Mouse (Mus musculus): Measurements from ENCODE around the gene Cdc34. TPM values are rescaled to one million over a fixed set of nuclear protein-coding genes. Genes with fewer than 3 reads are reported as not detected.

Cdc34 gene
- polyA plus RNA-seq (2015; fragmentation: Nextera tagmentation; extraction: Ambion mirVana), result 52.7 and 64.3 TPM in 2 replicates

GRCm38 (mm10) chr10:79681591-79682245 lies at the start of gene Cdc34:
Cdc34 (plus strand) TSS chr10:79682195.
- Histone ChIP-seq H3K4me1 (ENCODE audit: insufficient read depth, low read depth, low read length) (peaks cover 14% of the 10 kb centered on the region; the same call in 1 of the 2 replicates), H3K4me3 (ENCODE audit: low read depth, low read length) (peak within 1 kb of the TSS; percentile 79), H3K9ac (replicated peaks; ENCODE audit: low read depth) (peak within 1 kb of the TSS; percentile 83), H3K9me3 (ENCODE audit: low read length) (no peaks in the 10 kb centered on the region), H3K4me2 (replicated peaks; ENCODE audit: low read depth, low read length) (peak within 1 kb of the TSS; percentile 92), H3K27me3 (replicated peaks; ENCODE audit: insufficient read depth, low read length) (no peaks in the 10 kb centered on the region), H3K36me3 (ENCODE audit: insufficient read depth, low read length) (peaks cover 20% of the 10 kb centered on the region; the same call in 1 of the 2 replicates), H3K27ac (ENCODE audit: low read length) (peak within 1 kb of the TSS; percentile 81)
- peak; percentile 96 for ATAC-seq
- TF ChIP-seq EP300 (IDR thresholded peaks at IDR 0.05), result no peak
- TF ChIP-seq CTCF (IDR thresholded peaks at IDR 0.05), result peak; percentile 58
- DNase-seq (ENCODE audit: low spot score), result peak; percentile 99
- under 1% methylated on average over 51 of the region's 84 CpGs for WGBS

DNA sequence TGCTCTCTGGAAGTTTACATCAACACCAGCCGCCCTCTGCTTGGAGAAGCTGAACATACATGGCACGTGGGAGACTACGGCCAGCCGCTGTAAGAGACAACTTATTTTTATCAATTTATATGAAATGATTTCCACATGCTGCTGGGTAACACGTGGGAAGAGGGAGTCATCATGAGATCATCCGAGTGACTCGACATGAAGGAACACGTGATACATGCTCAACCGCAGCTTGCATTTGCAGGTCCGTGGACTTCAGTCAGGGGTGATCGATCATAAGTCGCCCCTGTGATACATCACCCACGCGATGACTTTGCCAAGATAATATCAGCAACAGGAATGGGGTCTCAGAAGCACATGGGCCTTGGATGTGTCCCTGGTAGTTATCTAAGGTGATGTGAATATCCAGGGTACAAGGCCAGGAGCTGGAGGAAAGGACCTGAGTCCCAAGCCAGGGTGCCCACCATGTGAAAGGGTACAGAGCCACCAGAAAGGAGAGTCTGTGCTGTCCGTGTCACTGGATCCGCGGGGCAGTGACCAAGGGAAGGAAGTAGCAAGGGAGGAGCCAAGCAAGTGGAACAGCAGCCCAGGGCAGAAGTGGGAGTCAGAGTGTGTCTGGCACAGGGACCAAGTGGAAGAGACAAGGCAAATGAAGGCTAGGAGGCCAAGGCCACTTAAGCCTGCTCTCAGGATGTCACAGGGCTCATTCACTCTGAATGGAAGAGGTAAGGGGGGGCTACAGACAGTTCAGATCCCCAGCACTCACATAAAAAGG lies 48.8 kb upstream of the Cdc34 start:
- DNase-seq (ENCODE audit: low spot score) (no peak), ATAC-seq (no peak)
- H3K9me3 ChIP-seq (ENCODE audit: low read length), result no peaks in the 10 kb centered on the region
- H3K27ac ChIP-seq (ENCODE audit: low read length), result no peak overlapping the region
- no peak overlapping the region for H3K9ac ChIP-seq (replicated peaks; ENCODE audit: low read depth)
- H3K36me3 ChIP-seq (ENCODE audit: insufficient read depth, low read length), result no peaks in the 10 kb centered on the region
- no peak overlapping the region for H3K4me2 ChIP-seq (replicated peaks; ENCODE audit: low read depth, low read length)
- no peak for TF ChIP-seq EP300 (IDR thresholded peaks at IDR 0.05)
- TF ChIP-seq CTCF (IDR thresholded peaks at IDR 0.05), result no peak
- H3K4me1 ChIP-seq (ENCODE audit: insufficient read depth, low read depth, low read length), result peaks cover 3% of the 10 kb centered on the region; the same call in 1 of the 2 replicates
- 76% methylated on average over 17 of the region's 17 CpGs for WGBS
- H3K27me3 ChIP-seq (replicated peaks; ENCODE audit: insufficient read depth, low read length), result peaks cover 7% of the 10 kb centered on the region; the same call in 1 of the 2 replicates
- no peak overlapping the region for H3K4me3 ChIP-seq (ENCODE audit: low read depth, low read length)

DNA sequence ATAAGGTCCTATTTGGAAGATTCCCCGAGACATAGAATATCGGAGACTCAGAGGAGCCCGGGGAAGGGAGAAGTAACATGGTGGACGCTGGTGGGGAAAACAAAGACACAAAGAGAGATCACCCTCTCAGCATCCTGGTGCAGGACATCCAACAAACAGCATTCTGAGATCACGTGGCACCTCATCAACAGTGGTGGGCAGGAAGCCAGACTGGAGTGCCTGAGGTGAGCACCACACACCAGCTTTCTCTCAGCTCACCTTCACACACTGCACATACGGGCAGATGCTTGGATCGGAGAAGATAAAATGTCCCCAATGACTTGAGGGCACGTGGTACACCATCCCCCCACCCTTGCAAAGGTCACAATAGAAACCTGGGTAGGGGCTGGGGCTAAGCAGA lies 45.7 kb upstream of the Cdc34 start:
- no peak overlapping the region for H3K27ac ChIP-seq (ENCODE audit: low read length)
- H3K4me1 ChIP-seq (ENCODE audit: insufficient read depth, low read depth, low read length), result peaks cover 3% of the 10 kb centered on the region; the same call in 1 of the 2 replicates
- no peak overlapping the region for H3K4me2 ChIP-seq (replicated peaks; ENCODE audit: low read depth, low read length)
- H3K36me3 ChIP-seq (ENCODE audit: insufficient read depth, low read length), result no peaks in the 10 kb centered on the region
- DNase-seq (ENCODE audit: low spot score) (no peak), ATAC-seq (no peak)
- no peak overlapping the region for H3K4me3 ChIP-seq (ENCODE audit: low read depth, low read length)
- TF ChIP-seq CTCF (IDR thresholded peaks at IDR 0.05) (no peak), EP300 (IDR thresholded peaks at IDR 0.05) (no peak)
- peaks cover 14% of the 10 kb centered on the region; the same call in 1 of the 2 replicates for H3K27me3 ChIP-seq (replicated peaks; ENCODE audit: insufficient read depth, low read length)
- no peaks in the 10 kb centered on the region for H3K9me3 ChIP-seq (ENCODE audit: low read length)
- no peak overlapping the region for H3K9ac ChIP-seq (replicated peaks; ENCODE audit: low read depth)
- 71% methylated on average over 8 of the region's 8 CpGs for WGBS

GRCm38 (mm10) chr10:79637128-79638110 lies 44.6 kb upstream of the Cdc34 start, which contains the start of gene Shc2:
Shc2 (minus strand) TSS chr10:79637918.
- ATAC-seq (peak; percentile 37; the same call in 1 of the 2 replicates), DNase-seq (ENCODE audit: low spot score) (no peak)
- no peaks in the 10 kb centered on the region for H3K36me3 ChIP-seq (ENCODE audit: insufficient read depth, low read length)
- under 1% methylated on average over 62 of the region's 116 CpGs for WGBS
- H3K9me3 ChIP-seq (ENCODE audit: low read length), result no peaks in the 10 kb centered on the region
- peaks cover 14% of the 10 kb centered on the region; the same call in 1 of the 2 replicates for H3K27me3 ChIP-seq (replicated peaks; ENCODE audit: insufficient read depth, low read length)
- no peak within 1 kb of the TSS for H3K9ac ChIP-seq (replicated peaks; ENCODE audit: low read depth)
- peak within 1 kb of the TSS; percentile 72 for H3K4me2 ChIP-seq (replicated peaks; ENCODE audit: low read depth, low read length)
- TF ChIP-seq EP300 (IDR thresholded peaks at IDR 0.05) (no peak), CTCF (IDR thresholded peaks at IDR 0.05) (no peak)
- no peak within 1 kb of the TSS for H3K27ac ChIP-seq (ENCODE audit: low read length)
- peaks cover 3% of the 10 kb centered on the region; the same call in 1 of the 2 replicates for H3K4me1 ChIP-seq (ENCODE audit: insufficient read depth, low read depth, low read length)
- H3K4me3 ChIP-seq (ENCODE audit: low read depth, low read length), result peak within 1 kb of the TSS; percentile 44

DNA sequence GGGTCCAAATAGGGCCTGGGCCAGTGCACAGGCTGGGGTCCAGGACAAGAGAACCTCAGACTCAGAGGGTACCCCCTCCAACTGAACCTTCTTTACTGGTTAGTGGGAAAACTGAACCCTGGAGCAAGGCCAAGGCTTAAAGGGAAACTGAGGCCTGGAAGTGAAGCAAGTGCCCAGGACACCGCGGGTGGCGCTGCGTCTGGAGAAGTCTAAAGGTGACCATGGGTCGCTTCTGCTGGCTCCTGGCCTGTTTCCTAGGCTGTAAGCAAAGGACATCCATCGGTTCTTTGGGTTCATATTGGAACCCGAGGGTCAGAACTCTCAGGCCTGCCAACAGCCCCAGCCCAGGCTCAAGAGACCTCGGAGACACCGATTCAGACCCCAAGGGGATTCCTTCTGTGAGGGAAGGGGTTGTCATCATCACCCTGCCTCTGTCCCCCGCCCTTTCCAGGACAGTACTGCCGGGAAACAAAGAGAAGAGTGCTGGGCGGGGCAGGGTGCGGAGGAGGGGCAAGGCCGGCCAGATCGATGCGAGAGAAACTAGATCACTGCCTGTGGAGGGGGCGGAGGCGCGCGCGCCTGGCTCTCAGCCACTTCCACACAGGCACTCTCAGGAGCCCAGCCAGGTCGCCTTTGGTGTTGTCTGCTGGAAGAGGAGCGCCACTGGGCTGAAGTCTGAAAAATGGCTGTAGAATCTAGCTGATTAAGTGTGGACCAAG lies 43.4 kb upstream of the Cdc34 start:
- peaks cover 3% of the 10 kb centered on the region; the same call in 1 of the 2 replicates for H3K4me1 ChIP-seq (ENCODE audit: insufficient read depth, low read depth, low read length)
- H3K4me3 ChIP-seq (ENCODE audit: low read depth, low read length), result no peak overlapping the region
- H3K27me3 ChIP-seq (replicated peaks; ENCODE audit: insufficient read depth, low read length), result peaks cover 14% of the 10 kb centered on the region; the same call in 1 of the 2 replicates
- H3K36me3 ChIP-seq (ENCODE audit: insufficient read depth, low read length), result no peaks in the 10 kb centered on the region
- DNase-seq (ENCODE audit: low spot score) (no peak), ATAC-seq (peak; percentile 28; the same call in 1 of the 2 replicates)
- H3K9ac ChIP-seq (replicated peaks; ENCODE audit: low read depth), result no peak overlapping the region
- 6% methylated on average over 23 of the region's 23 CpGs for WGBS
- H3K27ac ChIP-seq (ENCODE audit: low read length), result no peak overlapping the region
- TF ChIP-seq CTCF (IDR thresholded peaks at IDR 0.05) (no peak), EP300 (IDR thresholded peaks at IDR 0.05) (no peak)
- H3K9me3 ChIP-seq (ENCODE audit: low read length), result no peaks in the 10 kb centered on the region
- H3K4me2 ChIP-seq (replicated peaks; ENCODE audit: low read depth, low read length), result peak overlapping the region; percentile 25; the same call in 1 of the 2 replicates
